Comparison of ENCODE assay signal across 25 mouse cellular contexts in genomic region chr19:18841789-18842562, GRCm38 (mm10).
DNase-seq lines count a peak whose midpoint lies in the region; ATAC-seq lines count a peak whose summit lies in the region.
"Had no signal": no experiment of that assay in that cellular context is flagged by ENCODE, and none has a peak within 500 bp of the region (broad histone marks: within the 10 kb centered on the region; RNA-seq: fewer than 3 reads in every experiment).

No protein-coding gene starts in this region.

- DNase-seq in forebrain, embryonic 11.5 days (ENCODE audit: low spot score): no peak
- no peak for DNase-seq in kidney, postnatal 36 days
- DNase-seq in lung, postnatal 10 days: peak; percentile 25
- DNase-seq in lung, adult 18-20 months: no peak
- DNase-seq in retina, postnatal 1 day: peak; percentile 76
- no peak for DNase-seq in cerebellum, adult 9-10 months
- DNase-seq: adrenal gland, postnatal 36 days; cerebellum, adult 11 months; gastrocnemius, postnatal 36 days; kidney, adult 18-20 months; liver; thymus, adult 18-20 months; thymus, postnatal 4 days had no signal

- 78% methylated on average over 19 of the region's 19 CpGs for WGBS in forebrain, embryonic 12.5 days
- WGBS in forebrain, embryonic 11.5 days: 84% methylated on average over 19 of the region's 19 CpGs
- 66% methylated on average over 19 of the region's 19 CpGs for WGBS in kidney, embryonic 15.5 days

- H3K9ac ChIP-seq in forebrain, embryonic 12.5 days: no peak overlapping the region
- no peak overlapping the region for H3K9ac ChIP-seq in forebrain, embryonic 11.5 days (ENCODE audit: low read length)
- no peak overlapping the region for H3K9ac ChIP-seq in kidney, embryonic 15.5 days
- H3K9ac ChIP-seq: hindbrain, embryonic 14.5 days; liver, embryonic 15.5 days had no signal

- no peak overlapping the region for H3K27ac ChIP-seq in forebrain, embryonic 12.5 days
- no peak overlapping the region for H3K27ac ChIP-seq in forebrain, embryonic 11.5 days (ENCODE audit: low read depth, low read length)
- no peak overlapping the region for H3K27ac ChIP-seq in kidney, embryonic 15.5 days
- H3K27ac ChIP-seq: hindbrain, embryonic 14.5 days; kidney, postnatal 0 days; left cerebral cortex, adult 2 months; limb, embryonic 10.5 days; liver, embryonic 15.5 days had no signal

- ATAC-seq in forebrain, embryonic 12.5 days (ENCODE audit: low FRiP score): peak; percentile 46; the same call in 1 of the 2 replicates
- ATAC-seq in forebrain, embryonic 11.5 days (replicated peaks; ENCODE audit: low FRiP score): no peak; the same call in 1 of the 2 replicates
- 0 out of 2 replicates have a peak, but pooled peaks have one; percentile 25 for ATAC-seq in kidney, embryonic 15.5 days (replicated peaks; ENCODE audit: low FRiP score)
- ATAC-seq: inflammation-experienced regulatory T-cells, adult 6 months; Patski had no signal

- no peaks in the 10 kb centered on the region for H3K36me3 ChIP-seq in forebrain, embryonic 12.5 days (replicated peaks)
- H3K36me3 ChIP-seq in forebrain, embryonic 11.5 days (ENCODE audit: control insufficient read depth, insufficient read depth, low read length): no peaks in the 10 kb centered on the region
- no peaks in the 10 kb centered on the region for H3K36me3 ChIP-seq in kidney, embryonic 15.5 days
- H3K36me3 ChIP-seq: G1E; limb, embryonic 10.5 days; liver, embryonic 15.5 days had no signal

- no peak overlapping the region for H3K4me3 ChIP-seq in forebrain, embryonic 12.5 days (replicated peaks)
- no peak overlapping the region for H3K4me3 ChIP-seq in forebrain, embryonic 11.5 days (ENCODE audit: low read depth, low read length)
- no peak overlapping the region for H3K4me3 ChIP-seq in kidney, embryonic 15.5 days (replicated peaks)
- H3K4me3 ChIP-seq: left cerebral cortex, adult 2 months; limb, embryonic 10.5 days; liver, embryonic 15.5 days had no signal

- H3K4me1 ChIP-seq in forebrain, embryonic 12.5 days: no peaks in the 10 kb centered on the region; the same call in 1 of the 2 replicates
- H3K4me1 ChIP-seq in forebrain, embryonic 11.5 days (replicated peaks; ENCODE audit: control insufficient read depth, insufficient read depth, low read length): no peaks in the 10 kb centered on the region; the same call in 1 of the 2 replicates
- no peaks in the 10 kb centered on the region for H3K4me1 ChIP-seq in kidney, embryonic 15.5 days
- H3K4me1 ChIP-seq: limb, embryonic 10.5 days; liver, embryonic 15.5 days had no signal

- H3K27me3 ChIP-seq in forebrain, embryonic 12.5 days: no peaks in the 10 kb centered on the region
- no peaks in the 10 kb centered on the region for H3K27me3 ChIP-seq in forebrain, embryonic 11.5 days (ENCODE audit: control insufficient read depth, insufficient read depth, low read length)
- H3K27me3 ChIP-seq in kidney, embryonic 15.5 days: no peaks in the 10 kb centered on the region
- H3K27me3 ChIP-seq: CH12.LX; liver, embryonic 15.5 days had no signal

- H3K9me3 ChIP-seq in forebrain, embryonic 12.5 days: no peaks in the 10 kb centered on the region
- H3K9me3 ChIP-seq in forebrain, embryonic 11.5 days (ENCODE audit: control insufficient read depth, low read length): no peaks in the 10 kb centered on the region
- H3K9me3 ChIP-seq in kidney, embryonic 15.5 days (replicated peaks): no peaks in the 10 kb centered on the region
- H3K9me3 ChIP-seq: G1E; limb, embryonic 10.5 days; liver, embryonic 15.5 days had no signal

- H3K4me2 ChIP-seq in forebrain, embryonic 12.5 days: no peak overlapping the region
- H3K4me2 ChIP-seq in forebrain, embryonic 11.5 days (ENCODE audit: low read depth, low read length, severe bottlenecking): no peak overlapping the region
- no peak overlapping the region for H3K4me2 ChIP-seq in kidney, embryonic 15.5 days
- H3K4me2 ChIP-seq: hindbrain, embryonic 14.5 days; liver, embryonic 15.5 days; midbrain, embryonic 11.5 days had no signal

Comparison
In these comparisons a context has a peak if more than half of its experiments do, and no peak if none do; other contexts are left out.
1. DNase-seq: peak in lung, postnatal 10 days (single experiment) and retina, postnatal 1 day (single experiment); none in forebrain, embryonic 11.5 days (single experiment), kidney, postnatal 36 days (0 of 2), lung, adult 18-20 months (0 of 2) and cerebellum, adult 9-10 months (single experiment).